Mouse (Mus musculus): Measurements from ENCODE around the gene Gm28230. TPM values are rescaled to one million over a fixed set of nuclear protein-coding genes. Genes with fewer than 3 reads are reported as not detected.

Gene Gm28230
- polyA plus RNA-seq, 1 experiment from 2014 or later = not detected

GRCm38 (mm10) chr2:74709465-74710419, 16.8 kb upstream of the Gm28230 start:
- 5% methylated on average over 5 of the region's 5 CpGs for WGBS
- Histone ChIP-seq H3K4me3 (no peak overlapping the region), H3K9me3 (no peaks in the 10 kb centered on the region), H3K9ac (replicated peaks) (no peak overlapping the region), H3K4me1 (peaks cover 17% of the 10 kb centered on the region), H3K27ac (replicated peaks) (no peak overlapping the region), H3K4me2 (replicated peaks) (no peak overlapping the region), H3K27me3 (peaks cover 97% of the 10 kb centered on the region), H3K36me3 (no peaks in the 10 kb centered on the region)
- ATAC-seq (ENCODE audit: low FRiP score, low read depth) = no peak

- H3K9me3 ChIP-seq = no peaks in the 10 kb centered on the region
- peaks cover 97% of the 10 kb centered on the region for H3K27me3 ChIP-seq
- H3K9ac ChIP-seq (replicated peaks) = no peak overlapping the region
- no peak overlapping the region for H3K4me3 ChIP-seq
- H3K4me1 ChIP-seq = peaks cover 9% of the 10 kb centered on the region
- no peak overlapping the region for H3K4me2 ChIP-seq (replicated peaks)
- no peaks in the 10 kb centered on the region for H3K36me3 ChIP-seq
- no peak overlapping the region for H3K27ac ChIP-seq (replicated peaks)
- no peak for ATAC-seq (ENCODE audit: low FRiP score, low read depth)
- 3% methylated on average over 16 of the region's 16 CpGs for WGBS
Observed at GRCm38 (mm10) chr2:74710929-74711543, 15.5 kb upstream of the Gm28230 start.

GRCm38 (mm10) chr2:74711721-74712621, 14.6 kb upstream of the Gm28230 start, which contains the start of the genes Hoxd3 and Hoxd4:
Hoxd3 (plus strand) TSS chr2:74711927.
Hoxd4 (plus strand) TSS chr2:74711929.
- Histone ChIP-seq H3K9me3 (no peaks in the 10 kb centered on the region), H3K4me2 (replicated peaks) (peak within 1 kb of the TSS; percentile 36), H3K4me1 (peaks cover 10% of the 10 kb centered on the region), H3K27me3 (peaks cover 98% of the 10 kb centered on the region), H3K9ac (replicated peaks) (no peak within 1 kb of the TSS), H3K27ac (replicated peaks) (no peak within 1 kb of the TSS), H3K4me3 (peak within 1 kb of the TSS; percentile 27), H3K36me3 (no peaks in the 10 kb centered on the region)
- under 1% methylated on average over 65 of the region's 65 CpGs for WGBS
- no peak for ATAC-seq (ENCODE audit: low FRiP score, low read depth)

- no peak overlapping the region for H3K9ac ChIP-seq (replicated peaks)
- no peaks in the 10 kb centered on the region for H3K36me3 ChIP-seq
- peaks cover 99% of the 10 kb centered on the region for H3K27me3 ChIP-seq
- peaks cover 10% of the 10 kb centered on the region for H3K4me1 ChIP-seq
- H3K4me2 ChIP-seq (replicated peaks) = no peak overlapping the region
- WGBS = 5% methylated on average over 19 of the region's 19 CpGs
- ATAC-seq (ENCODE audit: low FRiP score, low read depth) = no peak
- H3K4me3 ChIP-seq = no peak overlapping the region
- no peak overlapping the region for H3K27ac ChIP-seq (replicated peaks)
- H3K9me3 ChIP-seq = no peaks in the 10 kb centered on the region
Observed at GRCm38 (mm10) chr2:74713239-74714150, 13.0 kb upstream of the Gm28230 start.

- H3K27ac ChIP-seq (replicated peaks) = no peak overlapping the region
- WGBS = 2% methylated on average over 18 of the region's 18 CpGs
- peaks cover 10% of the 10 kb centered on the region for H3K4me1 ChIP-seq
- no peak overlapping the region for H3K4me3 ChIP-seq
- no peaks in the 10 kb centered on the region for H3K9me3 ChIP-seq
- peaks cover 99% of the 10 kb centered on the region for H3K27me3 ChIP-seq
- no peak overlapping the region for H3K9ac ChIP-seq (replicated peaks)
- ATAC-seq (ENCODE audit: low FRiP score, low read depth) = no peak
- H3K36me3 ChIP-seq = no peaks in the 10 kb centered on the region
- H3K4me2 ChIP-seq (replicated peaks) = no peak overlapping the region
Observed at GRCm38 (mm10) chr2:74714156-74714789, 12.3 kb upstream of the Gm28230 start.

GRCm38 (mm10) chr2:74714881-74715280, 11.6 kb upstream of the Gm28230 start:
- H3K9ac ChIP-seq (replicated peaks) = no peak overlapping the region
- no peak for ATAC-seq (ENCODE audit: low FRiP score, low read depth)

GRCm38 (mm10) chr2:74715504-74716241, 10.9 kb upstream of the Gm28230 start:
- Histone ChIP-seq H3K9me3 (no peaks in the 10 kb centered on the region), H3K27me3 (peaks cover 99% of the 10 kb centered on the region), H3K4me2 (replicated peaks) (peak overlapping the region; percentile 45), H3K36me3 (no peaks in the 10 kb centered on the region), H3K27ac (replicated peaks) (no peak overlapping the region), H3K4me1 (peaks cover 10% of the 10 kb centered on the region), H3K4me3 (peak overlapping the region; percentile 18; the same call in 1 of the 2 replicates), H3K9ac (replicated peaks) (no peak overlapping the region)
- peak; percentile 79 for ATAC-seq (ENCODE audit: low FRiP score, low read depth)
- 3% methylated on average over 26 of the region's 26 CpGs for WGBS

More at GRCm38 (mm10) chr2:74714881-74715280, 11.6 kb upstream of the Gm28230 start:
- Histone ChIP-seq H3K4me3 (no peak overlapping the region), H3K27me3 (peaks cover 99% of the 10 kb centered on the region), H3K4me1 (peaks cover 10% of the 10 kb centered on the region), H3K27ac (replicated peaks) (no peak overlapping the region), H3K9me3 (no peaks in the 10 kb centered on the region), H3K4me2 (replicated peaks) (no peak overlapping the region), H3K36me3 (no peaks in the 10 kb centered on the region)
- WGBS = 0% methylated on average over 14 of the region's 14 CpGs

GRCm38 (mm10) chr2:74720384-74720783, 6.1 kb upstream of the Gm28230 start:
- Histone ChIP-seq H3K27me3 (peaks cover 100% of the 10 kb centered on the region), H3K9ac (replicated peaks) (no peak overlapping the region), H3K36me3 (no peaks in the 10 kb centered on the region), H3K4me3 (no peak overlapping the region), H3K9me3 (no peaks in the 10 kb centered on the region), H3K4me1 (peaks cover 4% of the 10 kb centered on the region; the same call in 1 of the 2 replicates), H3K4me2 (replicated peaks) (no peak overlapping the region), H3K27ac (replicated peaks) (no peak overlapping the region)
- no peak for ATAC-seq (ENCODE audit: low FRiP score, low read depth)
- 5% methylated on average over 2 of the region's 2 CpGs for WGBS

- Histone ChIP-seq H3K4me3 (no peak overlapping the region), H3K4me1 (peaks cover 1% of the 10 kb centered on the region; the same call in 1 of the 2 replicates), H3K27ac (replicated peaks) (no peak overlapping the region), H3K9ac (replicated peaks) (no peak overlapping the region), H3K27me3 (peaks cover 100% of the 10 kb centered on the region), H3K9me3 (no peaks in the 10 kb centered on the region), H3K36me3 (no peaks in the 10 kb centered on the region), H3K4me2 (replicated peaks) (no peak overlapping the region)
- 0% methylated on average over 5 of the region's 5 CpGs for WGBS
- no peak for ATAC-seq (ENCODE audit: low FRiP score, low read depth)
Observed at GRCm38 (mm10) chr2:74720955-74721491, 5.5 kb upstream of the Gm28230 start.

GRCm38 (mm10) chr2:74721882-74722281, 4.6 kb upstream of the Gm28230 start:
- Histone ChIP-seq H3K27ac (replicated peaks) (no peak overlapping the region), H3K4me1 (no peaks in the 10 kb centered on the region), H3K4me2 (replicated peaks) (no peak overlapping the region), H3K36me3 (no peaks in the 10 kb centered on the region), H3K9me3 (no peaks in the 10 kb centered on the region), H3K9ac (replicated peaks) (no peak overlapping the region), H3K27me3 (peaks cover 100% of the 10 kb centered on the region), H3K4me3 (no peak overlapping the region)
- ATAC-seq (ENCODE audit: low FRiP score, low read depth) = no peak
- 3% methylated on average over 6 of the region's 6 CpGs for WGBS

All from midbrain, embryonic 12.5 days (tissue).